Mouse (Mus musculus) forebrain, embryonic 15.5 days (tissue): Measurements from ENCODE around the gene Zdhhc17. TPM values are rescaled to one million over a fixed set of nuclear protein-coding genes. Genes with fewer than 3 reads are reported as not detected.

Experiments used
- ATAC-seq: fragments of 200-750 bp; cut with Nextera tagmentation; replicated peaks from 2 replicates; pipeline ENCODE4 v1.8.0; 2017; ENCODE audit warnings: mild to moderate bottlenecking, moderate TSS enrichment, moderate library complexity
- H3K27ac ChIP-seq: fragments of 300-500 bp; sonication (generic); replicated peaks from 2 replicates; pipeline ENCODE4 v1.5.1; 2015; ENCODE audit warnings: mild to moderate bottlenecking, inconsistent platforms
- H3K27me3 ChIP-seq: fragments of 300-500 bp; sonication (generic); 2 replicates; pipeline ENCODE4 v1.6.1; 2015; ENCODE audit warnings: inconsistent platforms
- H3K36me3 ChIP-seq: fragments of 300-500 bp; sonication (generic); 2 replicates; pipeline ENCODE4 v1.6.1; 2015; ENCODE audit warnings: mild to moderate bottlenecking, inconsistent platforms
- H3K4me1 ChIP-seq: fragments of 300-500 bp; sonication (generic); 2 replicates; pipeline ENCODE4 v1.6.1; 2015; ENCODE audit warnings: inconsistent platforms
- H3K4me2 ChIP-seq: fragments of 300-500 bp; sonication (generic); replicated peaks from 2 replicates; pipeline ENCODE4 v1.6.1; 2015; ENCODE audit warnings: mild to moderate bottlenecking, inconsistent platforms
- H3K4me3 ChIP-seq: fragments of 300-500 bp; sonication (generic); 2 replicates; pipeline ENCODE4 v1.5.1; 2015; ENCODE audit warnings: mild to moderate bottlenecking, inconsistent platforms
- H3K9ac ChIP-seq: fragments of 300-500 bp; sonication (generic); replicated peaks from 2 replicates; pipeline ENCODE4 v1.6.1; 2015; ENCODE audit warnings: mild to moderate bottlenecking, inconsistent platforms
- H3K9me3 ChIP-seq: fragments of 300-500 bp; sonication (generic); 2 replicates; pipeline ENCODE4 v1.6.1; 2016; ENCODE audit warnings: inconsistent platforms
- WGBS: fragments of 180-500 bp; shearing (Covaris S2); methylation state at CpG from one replicate; pipeline ENCODE4 v1.1.7; 2015; ENCODE audit warnings: mixed read lengths; 5-methylcytosine and 5-hydroxymethylcytosine counted together
- polyA plus RNA-seq: library from polyadenylated mRNA; unstranded; fragments of >200 nt; fragmentation: Nextera tagmentation; extraction: Ambion mirVana; gene quantifications from 2 replicates; pipeline ENCODE4 v1.2.1, GENCODE M21; 2015

Zdhhc17 gene
- polyA plus RNA-seq, 1 experiment from 2014 or later, result 55.5 TPM

DNA sequence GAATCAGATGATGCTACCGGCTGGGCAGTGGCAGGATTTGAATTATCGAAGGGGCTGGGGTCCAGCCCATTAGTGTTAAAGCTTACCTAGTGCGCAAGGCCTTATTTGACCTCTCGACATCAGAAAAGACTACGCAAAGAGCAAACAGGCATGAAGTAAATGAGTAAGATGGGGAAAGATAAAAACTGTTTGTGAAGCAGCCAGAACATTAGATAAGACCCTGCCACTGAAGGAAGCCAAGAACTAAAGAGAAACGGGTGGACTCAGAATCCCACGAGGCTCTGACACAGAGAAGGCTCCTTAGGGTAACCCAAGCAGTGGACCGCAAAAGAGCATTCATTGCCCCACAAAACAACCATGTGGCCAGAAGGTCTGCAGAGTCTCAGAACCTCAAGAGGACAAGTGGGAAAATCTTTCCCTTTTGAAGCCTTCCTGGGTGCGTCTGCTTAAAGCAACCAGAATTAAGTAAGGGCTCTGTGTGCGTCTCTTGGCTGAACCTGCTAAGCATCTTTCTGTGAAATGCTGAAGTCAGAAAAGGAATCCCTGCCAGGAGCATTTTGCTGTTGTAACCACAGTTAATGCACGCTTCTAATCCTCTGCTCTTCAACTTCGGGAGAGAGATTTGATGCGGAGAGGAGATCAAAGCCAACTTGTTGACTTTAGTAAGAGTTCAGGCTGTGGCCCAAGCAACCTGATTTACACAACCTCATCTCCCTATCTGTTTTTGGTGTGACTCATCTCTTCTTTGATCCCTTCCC, 110.0 kb downstream of the Zdhhc17 start:
- no peak overlapping the region for H3K4me3 ChIP-seq
- H3K9ac ChIP-seq, result no peak overlapping the region
- WGBS, result 73% methylated on average over 13 of the region's 13 CpGs
- H3K4me1 ChIP-seq, result no peaks in the 10 kb centered on the region
- no peaks in the 10 kb centered on the region for H3K36me3 ChIP-seq
- H3K4me2 ChIP-seq, result no peak overlapping the region
- ATAC-seq, result no peak
- H3K27ac ChIP-seq, result no peak overlapping the region
- no peaks in the 10 kb centered on the region for H3K9me3 ChIP-seq
- H3K27me3 ChIP-seq, result no peaks in the 10 kb centered on the region

Other genes with a start within 250 kb of the Zdhhc17 start
- gene Csrp2, start 90.4 kb downstream of the Zdhhc17 start, polyA plus RNA-seq, result 195 and 203 TPM in 2 replicates
- gene Osbpl8, start 154.6 kb upstream of the Zdhhc17 start, polyA plus RNA-seq, result 23.1 and 23.8 TPM in 2 replicates